Mouse (Mus musculus) thymus, adult 2 months (tissue): ENCODE data around the gene Ahcy.

Experiments used
- CTCF ChIP-seq: fragments of 200-500 bp; IDR thresholded peaks from 2 replicates; pipeline ENCODE4 v1.5.1; 2012; ENCODE audit warnings: mild to moderate bottlenecking, control low read depth, low read length, moderate library complexity, borderline replicate concordance; ENCODE audit not compliant: control insufficient read depth, poor library complexity, insufficient read depth; ENCODE audit errors: extremely low read depth
- POLR2A ChIP-seq: fragments of 200-500 bp; IDR thresholded peaks from 2 replicates; pipeline ENCODE4 v1.6.1; 2012; ENCODE audit warnings: mild to moderate bottlenecking, low read length, control low read depth, moderate library complexity; ENCODE audit not compliant: control insufficient read depth, poor library complexity, insufficient read depth; ENCODE audit errors: extremely low read depth

GRCm38 (mm10) chr2:155073978-155074765, at the start of gene Ahcy:
- TF ChIP-seq CTCF = 0 out of 2 replicates have a peak, but pooled peaks have one; percentile 23
- TF ChIP-seq POLR2A = peak; percentile 57
